Mouse (Mus musculus): Measurements from ENCODE around the gene Pde10a. TPM values are rescaled to one million over a fixed set of nuclear protein-coding genes. Genes with fewer than 3 reads are reported as not detected.

Gene Pde10a
- polyA plus RNA-seq, 1 experiment: not detected

- H3K4me3 ChIP-seq (ENCODE audit: insufficient read depth, low read length): no peak overlapping the region
- no peak overlapping the region for H3K27ac ChIP-seq (ENCODE audit: insufficient read depth, low read depth, low read length)
- no peak for TF ChIP-seq CTCF (IDR thresholded peaks at IDR 0.05; ENCODE audit: low read depth, low read length)
- no peak for TF ChIP-seq POLR2A (IDR thresholded peaks at IDR 0.05; ENCODE audit: borderline replicate concordance, low read depth, low read length)
- H3K4me1 ChIP-seq (ENCODE audit: control insufficient read depth, insufficient read depth, low read length): no peaks in the 10 kb centered on the region
Measured at GRCm38 (mm10) chr17:8637181-8637580, 112.0 kb downstream of the Pde10a start.

DNA sequence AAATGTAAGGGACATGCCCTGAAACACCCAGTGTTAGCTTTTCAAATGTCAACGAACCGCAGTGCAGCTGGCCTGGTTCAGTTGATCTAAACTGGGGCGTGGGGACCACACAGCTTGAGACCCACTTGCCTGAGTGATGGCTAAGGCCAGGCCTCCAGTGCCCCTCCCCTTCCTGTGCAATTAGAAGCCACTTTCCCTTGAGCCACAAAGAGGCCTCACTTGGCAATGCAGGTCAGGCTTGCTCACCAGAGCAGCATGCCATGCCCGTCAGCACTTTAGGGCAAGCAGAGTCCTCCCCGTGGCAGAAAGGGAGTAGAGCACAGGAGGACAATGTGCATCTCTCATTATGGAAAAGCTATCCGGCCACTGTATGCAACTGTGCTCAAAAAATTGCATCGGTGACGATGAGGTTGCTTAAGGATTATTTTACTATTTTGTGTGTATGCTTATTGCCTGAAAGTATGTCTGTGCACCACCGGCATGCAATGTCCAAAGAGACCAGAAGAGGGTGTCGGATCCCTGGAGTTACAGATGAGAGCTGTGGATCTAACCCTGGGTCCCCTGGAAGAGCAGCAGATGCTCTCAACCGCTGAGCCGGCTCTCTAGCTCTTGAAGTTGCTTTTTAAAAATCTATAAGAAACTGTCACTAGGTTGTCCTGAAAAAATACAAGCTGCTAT, 114.7 kb downstream of the Pde10a start:
- TF ChIP-seq POLR2A (IDR thresholded peaks at IDR 0.05; ENCODE audit: borderline replicate concordance, low read depth, low read length) (no peak), CTCF (IDR thresholded peaks at IDR 0.05; ENCODE audit: low read depth, low read length) (no peak)
- Histone ChIP-seq H3K4me1 (ENCODE audit: control insufficient read depth, insufficient read depth, low read length) (no peaks in the 10 kb centered on the region), H3K4me3 (ENCODE audit: insufficient read depth, low read length) (no peak overlapping the region), H3K27ac (ENCODE audit: insufficient read depth, low read depth, low read length) (no peak overlapping the region)

DNA sequence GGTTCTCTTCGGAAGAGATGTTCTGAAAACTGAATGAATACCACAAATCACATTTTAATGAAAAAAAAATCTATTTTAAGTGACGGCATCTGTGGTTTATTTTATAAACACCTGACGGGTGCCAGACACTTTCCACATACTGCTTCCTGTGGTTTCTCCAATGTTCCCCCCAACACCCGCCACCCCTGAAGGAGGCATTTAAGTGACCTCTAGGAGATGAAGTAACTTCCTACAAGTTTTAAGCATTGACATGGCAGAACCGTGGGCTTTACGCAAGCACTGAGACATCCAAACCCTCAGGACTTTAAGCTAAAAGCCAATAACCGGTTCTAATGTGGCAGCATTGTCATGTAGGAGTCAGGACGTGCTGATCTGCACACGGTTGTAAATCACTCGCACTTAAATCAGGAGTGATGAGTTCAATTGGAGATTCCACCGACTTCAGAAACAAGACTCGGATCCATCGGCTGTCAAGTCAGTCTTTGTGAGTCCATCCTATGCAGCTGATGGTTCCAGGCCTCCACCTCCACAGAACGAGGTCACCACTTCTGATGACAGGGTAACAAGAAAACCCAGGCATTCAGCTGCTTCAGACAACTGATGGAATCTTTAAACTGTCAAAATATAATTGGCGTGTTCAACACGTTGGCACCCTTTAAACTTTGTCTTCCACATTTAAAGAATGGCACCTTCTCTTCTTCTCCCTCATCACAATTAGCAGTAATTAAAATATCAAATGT, 115.7 kb downstream of the Pde10a start:
- Histone ChIP-seq H3K4me3 (ENCODE audit: insufficient read depth, low read length) (no peak overlapping the region), H3K27ac (ENCODE audit: insufficient read depth, low read depth, low read length) (no peak overlapping the region), H3K4me1 (ENCODE audit: control insufficient read depth, insufficient read depth, low read length) (no peaks in the 10 kb centered on the region)
- TF ChIP-seq CTCF (IDR thresholded peaks at IDR 0.05; ENCODE audit: low read depth, low read length) (no peak), POLR2A (IDR thresholded peaks at IDR 0.05; ENCODE audit: borderline replicate concordance, low read depth, low read length) (no peak)

DNA sequence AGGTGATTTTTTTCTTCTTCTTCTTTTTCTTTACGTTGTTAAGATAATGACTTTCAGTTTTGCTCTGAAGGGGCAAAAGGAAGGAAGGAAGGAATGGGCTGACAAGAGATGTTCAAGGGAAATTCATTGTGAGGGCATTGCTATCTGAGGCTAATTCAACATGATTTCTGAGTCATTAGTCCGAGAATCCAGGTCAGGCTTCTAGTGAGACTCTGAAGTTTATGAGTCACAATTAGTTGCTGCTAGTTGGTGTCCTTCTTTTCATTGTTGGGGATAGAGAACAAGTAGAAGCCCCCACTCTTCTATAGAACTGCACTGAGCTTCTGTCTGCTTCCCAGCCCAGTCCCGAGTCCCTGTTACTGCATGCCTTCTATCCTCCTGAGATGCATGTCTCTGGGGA, 116.3 kb downstream of the Pde10a start:
- TF ChIP-seq CTCF (IDR thresholded peaks at IDR 0.05; ENCODE audit: low read depth, low read length) (no peak), POLR2A (IDR thresholded peaks at IDR 0.05; ENCODE audit: borderline replicate concordance, low read depth, low read length) (no peak)
- no peaks in the 10 kb centered on the region for H3K4me1 ChIP-seq (ENCODE audit: control insufficient read depth, insufficient read depth, low read length)
- no peak overlapping the region for H3K4me3 ChIP-seq (ENCODE audit: insufficient read depth, low read length)
- H3K27ac ChIP-seq (ENCODE audit: insufficient read depth, low read depth, low read length): no peak overlapping the region

GRCm38 (mm10) chr17:8642356-8642755, 117.2 kb downstream of the Pde10a start:
- H3K27ac ChIP-seq (ENCODE audit: insufficient read depth, low read depth, low read length): no peak overlapping the region
- no peak for TF ChIP-seq CTCF (IDR thresholded peaks at IDR 0.05; ENCODE audit: low read depth, low read length)
- no peak for TF ChIP-seq POLR2A (IDR thresholded peaks at IDR 0.05; ENCODE audit: borderline replicate concordance, low read depth, low read length)
- no peaks in the 10 kb centered on the region for H3K4me1 ChIP-seq (ENCODE audit: control insufficient read depth, insufficient read depth, low read length)
- H3K4me3 ChIP-seq (ENCODE audit: insufficient read depth, low read length): no peak overlapping the region

GRCm38 (mm10) chr17:8647372-8647871, 122.2 kb downstream of the Pde10a start:
- TF ChIP-seq POLR2A (IDR thresholded peaks at IDR 0.05; ENCODE audit: borderline replicate concordance, low read depth, low read length) (no peak), CTCF (IDR thresholded peaks at IDR 0.05; ENCODE audit: low read depth, low read length) (no peak)
- no peak overlapping the region for H3K4me3 ChIP-seq (ENCODE audit: insufficient read depth, low read length)
- H3K4me1 ChIP-seq (ENCODE audit: control insufficient read depth, insufficient read depth, low read length): no peaks in the 10 kb centered on the region
- no peak overlapping the region for H3K27ac ChIP-seq (ENCODE audit: insufficient read depth, low read depth, low read length)

GRCm38 (mm10) chr17:8648310-8648709, 123.1 kb downstream of the Pde10a start:
- no peak overlapping the region for H3K27ac ChIP-seq (ENCODE audit: insufficient read depth, low read depth, low read length)
- no peaks in the 10 kb centered on the region for H3K4me1 ChIP-seq (ENCODE audit: control insufficient read depth, insufficient read depth, low read length)
- no peak overlapping the region for H3K4me3 ChIP-seq (ENCODE audit: insufficient read depth, low read length)
- no peak for TF ChIP-seq POLR2A (IDR thresholded peaks at IDR 0.05; ENCODE audit: borderline replicate concordance, low read depth, low read length)
- no peak for TF ChIP-seq CTCF (IDR thresholded peaks at IDR 0.05; ENCODE audit: low read depth, low read length)

DNA sequence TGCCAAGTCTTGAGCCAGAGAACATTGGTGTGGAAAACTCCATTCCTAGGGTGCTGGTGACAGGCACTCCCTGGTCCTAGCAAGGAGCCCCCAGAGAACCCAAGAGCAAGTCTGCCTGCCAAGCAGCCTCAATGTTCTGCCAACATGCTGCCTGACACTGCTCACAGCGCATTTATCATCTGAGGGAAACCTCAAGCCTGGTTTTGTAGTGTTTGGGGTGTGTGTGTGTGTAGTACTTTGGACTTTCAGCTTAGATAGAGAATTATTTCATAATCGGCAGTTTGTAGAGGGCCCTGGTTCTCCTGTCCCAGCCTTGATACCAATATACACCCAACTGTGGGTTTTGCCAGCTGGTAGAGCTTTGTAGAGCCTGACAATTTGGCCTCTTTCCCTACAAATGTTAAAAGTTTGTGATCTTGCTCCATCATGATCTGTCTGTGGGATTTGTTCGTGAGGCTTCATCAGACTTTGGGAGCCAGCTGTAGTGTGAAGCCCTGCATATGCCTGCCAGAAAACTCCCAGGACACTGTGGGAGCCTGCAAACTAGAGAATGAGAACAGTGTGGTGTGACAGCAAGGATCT, 127.6 kb downstream of the Pde10a start:
- H3K4me3 ChIP-seq (ENCODE audit: insufficient read depth, low read length): no peak overlapping the region
- TF ChIP-seq POLR2A (IDR thresholded peaks at IDR 0.05; ENCODE audit: borderline replicate concordance, low read depth, low read length) (no peak), CTCF (IDR thresholded peaks at IDR 0.05; ENCODE audit: low read depth, low read length) (no peak)
- H3K27ac ChIP-seq (ENCODE audit: insufficient read depth, low read depth, low read length): no peak overlapping the region

DNA sequence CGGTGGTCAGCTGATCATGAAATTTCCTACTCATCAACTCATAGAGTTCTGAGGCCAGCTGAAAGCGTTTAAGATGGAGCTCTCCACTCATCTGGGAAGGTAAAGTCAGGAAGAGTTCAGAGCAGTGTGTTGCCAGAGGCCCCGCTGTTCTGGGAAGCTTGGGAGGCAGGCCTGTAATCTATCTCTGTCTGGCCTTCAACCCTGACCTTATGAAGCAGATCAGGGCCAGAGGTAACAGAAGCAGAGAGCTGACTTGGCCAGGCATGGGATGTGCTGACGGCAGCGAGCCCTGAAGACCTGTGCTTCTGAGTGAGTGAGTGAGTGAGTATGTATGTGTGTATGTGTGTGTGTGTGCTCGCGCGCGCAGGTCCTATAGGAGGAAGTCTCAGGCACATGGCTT, 132.5 kb downstream of the Pde10a start:
- H3K27ac ChIP-seq (ENCODE audit: insufficient read depth, low read depth, low read length): no peak overlapping the region
- no peaks in the 10 kb centered on the region for H3K4me1 ChIP-seq (ENCODE audit: control insufficient read depth, insufficient read depth, low read length)
- H3K4me3 ChIP-seq (ENCODE audit: insufficient read depth, low read length): no peak overlapping the region
- TF ChIP-seq CTCF (IDR thresholded peaks at IDR 0.05; ENCODE audit: low read depth, low read length): no peak
- TF ChIP-seq POLR2A (IDR thresholded peaks at IDR 0.05; ENCODE audit: borderline replicate concordance, low read depth, low read length): no peak

More for the DNA sequence above, 127.6 kb downstream of the Pde10a start:
- no peaks in the 10 kb centered on the region for H3K4me1 ChIP-seq (ENCODE audit: control insufficient read depth, insufficient read depth, low read length)
